In the genomic region with DNA sequence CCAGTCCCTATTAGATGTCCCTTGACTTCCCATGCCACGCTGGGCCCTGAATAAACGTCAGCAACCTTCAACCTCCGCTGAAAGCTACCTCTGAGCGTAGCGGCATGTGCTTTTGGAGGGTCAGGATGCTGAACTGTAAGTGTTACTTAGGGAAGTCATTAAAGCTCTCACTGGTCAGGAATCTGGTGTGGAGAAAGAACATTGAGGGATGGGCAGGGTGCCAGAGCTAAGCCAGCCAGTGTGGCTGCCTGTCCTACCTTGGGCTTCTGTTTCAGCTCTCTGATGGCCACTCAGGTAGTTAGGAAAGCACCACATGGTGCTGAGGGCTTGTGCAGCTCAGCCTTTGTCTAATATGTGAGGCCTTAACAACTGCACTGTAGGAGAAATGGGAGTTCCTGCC, we compare ENCODE assay signal across 9 mouse cellular contexts. TPM values are rescaled to one million over a fixed set of nuclear protein-coding genes. Genes with fewer than 3 reads are reported as not detected.
DNase-seq lines count a peak whose midpoint lies in the region; ATAC-seq lines count a peak whose summit lies in the region.
"Had no signal": no experiment of that assay in that cellular context is flagged by ENCODE, and none has a peak within 500 bp of the region (broad histone marks: within the 10 kb centered on the region; RNA-seq: fewer than 3 reads in every experiment).

No protein-coding gene starts in this region.

- peaks cover 81% of the 10 kb centered on the region for H3K36me3 ChIP-seq in erythroblast, embryonic 14.5 days (ENCODE audit: control insufficient read depth)
- H3K36me3 ChIP-seq in embryonic facial prominence, embryonic 11.5 days (replicated peaks; ENCODE audit: control insufficient read depth, insufficient read depth, low read depth, low read length) = no peaks in the 10 kb centered on the region
- H3K36me3 ChIP-seq in liver, embryonic 15.5 days (replicated peaks) = peaks cover 70% of the 10 kb centered on the region

- ATAC-seq in erythroblast, adult 5-6 weeks (replicated peaks; ENCODE audit: low FRiP score, poor library complexity, severe bottlenecking) = no peak
- no peak for ATAC-seq in embryonic facial prominence, embryonic 11.5 days (replicated peaks; ENCODE audit: insufficient number of reproducible peaks, low FRiP score, low TSS enrichment, low read depth)
- no peak for ATAC-seq in liver, embryonic 15.5 days (ENCODE audit: insufficient read depth)

- H3K4me2 ChIP-seq in embryonic facial prominence, embryonic 11.5 days (ENCODE audit: low read depth, low read length) = no peak overlapping the region
- peak overlapping the region; percentile 86 for H3K4me2 ChIP-seq in liver, embryonic 15.5 days

- H3K27me3 ChIP-seq in erythroblast, embryonic 14.5 days (ENCODE audit: control insufficient read depth) = peaks cover 9% of the 10 kb centered on the region
- H3K27me3 ChIP-seq in embryonic facial prominence, embryonic 11.5 days (ENCODE audit: control insufficient read depth, insufficient read depth, low read length) = no peaks in the 10 kb centered on the region
- H3K27me3 ChIP-seq in liver, embryonic 15.5 days = peaks cover 10% of the 10 kb centered on the region; the same call in 1 of the 2 replicates

- peaks cover 87% of the 10 kb centered on the region for H3K4me1 ChIP-seq in erythroblast, embryonic 14.5 days (ENCODE audit: control insufficient read depth)
- no peaks in the 10 kb centered on the region for H3K4me1 ChIP-seq in embryonic facial prominence, embryonic 11.5 days (ENCODE audit: control insufficient read depth, insufficient read depth, low read length)
- peaks cover 90% of the 10 kb centered on the region for H3K4me1 ChIP-seq in liver, embryonic 15.5 days (replicated peaks)

- DNase-seq in kidney, postnatal 25 days = peak; percentile 36 to 62
- DNase-seq in kidney, adult 9 months = no peak
- no peak for DNase-seq in embryonic facial prominence, embryonic 11.5 days (ENCODE audit: low spot score)
- DNase-seq in frontal cortex, postnatal 10 days (ENCODE audit: low spot score in 2 of 2) = no peak
- no peak for DNase-seq in gastrocnemius, adult 18-20 months (ENCODE audit: low spot score)
- DNase-seq: cerebellum, adult 18-20 months had no signal

- H3K27ac ChIP-seq in embryonic facial prominence, embryonic 11.5 days (replicated peaks; ENCODE audit: low read depth, low read length) = no peak overlapping the region
- peak overlapping the region; percentile 63 for H3K27ac ChIP-seq in liver, embryonic 15.5 days (replicated peaks)

- WGBS in embryonic facial prominence, embryonic 11.5 days = 71% methylated on average over 5 of the region's 5 CpGs
- 84% methylated on average over 5 of the region's 5 CpGs for WGBS in liver, embryonic 15.5 days (ENCODE audit: insufficient replicate concordance)

- peak overlapping the region; percentile 100 for H3K4me3 ChIP-seq in erythroblast, embryonic 14.5 days (replicated peaks)
- H3K4me3 ChIP-seq in embryonic facial prominence, embryonic 11.5 days (ENCODE audit: low read depth, low read length) = 0 out of 2 replicates have a peak overlapping the region, but pooled peaks have one; percentile 5
- peak overlapping the region; percentile 96 for H3K4me3 ChIP-seq in liver, embryonic 15.5 days (replicated peaks)

- no peak overlapping the region; the same call in 1 of the 2 replicates for H3K9ac ChIP-seq in embryonic facial prominence, embryonic 11.5 days (replicated peaks; ENCODE audit: low read length)
- peak overlapping the region; percentile 96 for H3K9ac ChIP-seq in liver, embryonic 15.5 days

- H3K9me3 ChIP-seq in erythroblast, embryonic 14.5 days (ENCODE audit: control insufficient read depth, low read length) = no peaks in the 10 kb centered on the region
- no peaks in the 10 kb centered on the region for H3K9me3 ChIP-seq in embryonic facial prominence, embryonic 11.5 days (replicated peaks; ENCODE audit: control insufficient read depth, low read length)
- H3K9me3 ChIP-seq in liver, embryonic 15.5 days (replicated peaks) = no peaks in the 10 kb centered on the region

RNA-seq across cellular contexts. Expression of a gene that starts 2.9 kb away (rescaled TPM):
- polyA plus RNA-seq in erythroblast, embryonic 14.5 days (2012) = 189 and 215 TPM in 2 replicates
- total RNA-seq in erythroblast, adult 5-6 weeks (2015; ENCODE audit: low replicate concordance) = 0.38 and 2.7 TPM in 2 replicates
- 1.1 and 1.4 TPM in 2 replicates for total RNA-seq in erythroblast, adult 5-6 weeks (2017; ENCODE audit: low replicate concordance)
- polyA plus RNA-seq in embryonic facial prominence, embryonic 11.5 days (2014; fragmentation: Nextera tagmentation; extraction: Ambion mirVana) = 111 and 140 TPM in 2 replicates
- 293 and 326 TPM in 2 replicates for polyA plus RNA-seq in liver, embryonic 15.5 days (2015; fragmentation: Nextera tagmentation; extraction: Ambion mirVana)
- 1 to 10 TPM; 6.2 to 7.5 TPM for total RNA-seq in gastrocnemius, adult 18-20 months (2021)

Comparison
In these comparisons a context has a peak if more than half of its experiments do, and no peak if none do; other contexts are left out.
1. DNase-seq: peak in kidney, postnatal 25 days (2 of 2); none in kidney, adult 9 months (single experiment), embryonic facial prominence, embryonic 11.5 days (single experiment), frontal cortex, postnatal 10 days (0 of 2) and gastrocnemius, adult 18-20 months (single experiment).
2. H3K4me3 ChIP-seq: peak in every context shown above with its lines; median percentile 100 in erythroblast, embryonic 14.5 days; 96 in liver, embryonic 15.5 days; 5 in embryonic facial prominence, embryonic 11.5 days.